Mouse (Mus musculus) heart, adult 2 months (tissue): ENCODE measurements around the gene 3110009E18Rik.

ENCODE experiments used
- CTCF ChIP-seq: fragments of 200-600 bp; IDR thresholded peaks from 2 replicates; pipeline ENCODE4 v1.8.1; 2022; ENCODE audit warnings: antibody characterized with exemption, mild to moderate bottlenecking, moderate library complexity
- POLR2A ChIP-seq: fragments of 200-500 bp; IDR thresholded peaks from 2 replicates; pipeline ENCODE4 v1.6.1; 2011; ENCODE audit warnings: mild to moderate bottlenecking, low read depth, low read length, control low read depth; ENCODE audit not compliant: insufficient read depth

- no peak for TF ChIP-seq CTCF
- TF ChIP-seq POLR2A = no peak
These were observed 86.6 kb downstream of the 3110009E18Rik start for GRCm38 (mm10) chr1:120207568-120207967.
